Mouse (Mus musculus) testis, adult 2 months (tissue): ENCODE results near the gene Slc45a2.

Experiments used
- CTCF ChIP-seq: fragments of 200-500 bp; IDR thresholded peaks from 2 replicates; pipeline ENCODE4 v1.5.1; 2012; ENCODE audit warnings: low read depth, mild to moderate bottlenecking, inconsistent platforms, low read length, moderate library complexity; ENCODE audit not compliant: control insufficient read depth, insufficient read depth, insufficient replicate concordance
- POLR2A ChIP-seq: fragments of 200-500 bp; IDR thresholded peaks from 2 replicates; pipeline ENCODE4 v1.6.1; 2012; ENCODE audit warnings: low read depth, mild to moderate bottlenecking, inconsistent platforms, low read length, moderate library complexity; ENCODE audit not compliant: control insufficient read depth

DNA sequence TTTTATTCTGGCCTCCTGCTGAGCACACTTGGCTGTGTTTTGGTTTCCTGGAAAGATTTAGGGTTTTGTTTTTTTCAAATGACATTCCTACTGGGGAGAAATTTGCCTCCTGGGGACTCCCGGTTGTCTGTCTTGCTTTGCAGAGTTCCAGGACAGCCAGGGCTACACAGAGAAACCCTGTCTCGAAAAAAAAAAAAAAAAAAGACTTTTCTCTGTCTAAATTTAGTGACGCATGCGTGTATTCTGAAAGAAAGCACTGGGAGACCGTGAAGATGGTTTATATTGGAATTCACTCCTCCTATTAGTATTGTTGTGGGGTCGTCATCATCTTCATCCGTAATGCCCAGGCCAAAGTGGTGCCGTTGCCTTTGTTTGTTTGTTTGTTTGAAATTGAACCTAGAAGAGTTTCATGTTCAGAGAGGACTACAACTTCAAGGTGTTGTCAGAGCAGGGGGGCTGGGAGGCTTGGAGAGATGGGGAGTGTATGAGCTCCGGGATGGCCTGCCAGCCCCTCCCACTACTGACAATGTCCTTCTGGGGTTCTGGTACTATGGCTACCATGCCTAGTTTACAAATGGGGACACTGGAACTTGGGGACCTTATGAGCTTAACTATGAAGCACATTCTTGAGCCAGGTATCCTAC, 65.1 kb downstream of the Slc45a2 start:
- TF ChIP-seq CTCF (no peak), POLR2A (no peak)
